Mouse (Mus musculus) CH12.LX (cell line): Measurements from ENCODE around the gene Cux1. TPM values are rescaled to one million over a fixed set of nuclear protein-coding genes. Genes with fewer than 3 reads are reported as not detected.

ENCODE experiments used
- DNase-seq: peaks from one replicate; pipeline ENCODE4 v3.0.0-alpha.2; 2013; ENCODE audit errors: extremely low read depth
- H3K27ac ChIP-seq: 2 replicates; pipeline ENCODE4 v1.5.1; 2012; ENCODE audit warnings: low read depth, mild to moderate bottlenecking, control low read depth, moderate library complexity; ENCODE audit not compliant: insufficient read depth
- H3K27me3 ChIP-seq: replicated peaks from 2 replicates; pipeline ENCODE3; 2012; ENCODE audit warnings: inconsistent platforms
- H3K36me3 ChIP-seq, 2 experiments: replicated peaks in 1 of 2; 2 replicates each; pipeline versions ENCODE3 to v1.6.1; 2012; ENCODE audit warnings: inconsistent platforms in 1 of 2, low read length in 1 of 2, mild to moderate bottlenecking in 1 of 2, mixed read lengths in 1 of 2, moderate library complexity in 1 of 2; ENCODE audit not compliant: control insufficient read depth in 1 of 2, insufficient read depth in 1 of 2
- H3K4me1 ChIP-seq, 2 experiments: 2 replicates each; pipeline ENCODE4 v1.6.1; 2012; ENCODE audit warnings: inconsistent platforms in 1 of 2, moderate library complexity in 1 of 2; ENCODE audit not compliant: insufficient read depth in 2 of 2, control insufficient read depth in 1 of 2
- H3K4me2 ChIP-seq: 2 replicates; pipeline ENCODE4 v1.6.1; 2012; ENCODE audit warnings: low read depth, mild to moderate bottlenecking, control low read depth; ENCODE audit not compliant: poor library complexity, insufficient read depth, severe bottlenecking
- H3K4me3 ChIP-seq, 3 experiments: fragments of 150-350 bp in 1 of 3; sonication (generic) in 1 of 3; replicated peaks in 1 of 3; 2 replicates each; pipeline versions ENCODE3 to v1.5.1; 2011 to 2012; ENCODE audit warnings: low read depth in 2 of 3, low read length in 2 of 3, mild to moderate bottlenecking in 2 of 3, moderate library complexity in 2 of 3, control low read depth in 1 of 3, improper control_type of control experiment in 1 of 3, inconsistent platforms in 1 of 3, mixed read lengths in 1 of 3; ENCODE audit not compliant: poor library complexity in 1 of 3
- H3K79me2 ChIP-seq: replicated peaks from 2 replicates; pipeline ENCODE4 v1.6.1; 2012; ENCODE audit warnings: mild to moderate bottlenecking, moderate library complexity; ENCODE audit not compliant: control insufficient read depth, poor library complexity, insufficient read depth, severe bottlenecking; ENCODE audit errors: extremely low read depth
- H3K9ac ChIP-seq: 2 replicates; pipeline ENCODE4 v1.6.1; 2012; ENCODE audit warnings: low read depth, mild to moderate bottlenecking, control low read depth, moderate library complexity; ENCODE audit not compliant: insufficient read depth
- H3K9me3 ChIP-seq: replicated peaks from 2 replicates; pipeline ENCODE3; 2012; ENCODE audit warnings: low read length, inconsistent platforms, mixed read lengths
- BHLHE40 ChIP-seq: IDR thresholded peaks from 2 replicates; pipeline ENCODE4 v1.6.1; 2011; ENCODE audit warnings: mild to moderate bottlenecking, low read depth, low read length, improper control_type of control experiment
- HCFC1 ChIP-seq: IDR thresholded peaks from 2 replicates; pipeline ENCODE4 v1.6.1; 2012; ENCODE audit warnings: low read depth, mild to moderate bottlenecking, inconsistent platforms, low read length, improper control_type of control experiment
- IRF4 ChIP-seq: IDR thresholded peaks from 2 replicates; pipeline ENCODE4 v1.6.1; 2014; ENCODE audit warnings: low read depth, mild to moderate bottlenecking, inconsistent platforms, low read length, improper control_type of control experiment
- JUN ChIP-seq: IDR thresholded peaks from 2 replicates; pipeline ENCODE4 v1.6.1; 2011; ENCODE audit warnings: low read depth, mild to moderate bottlenecking, low read length, improper control_type of control experiment, moderate library complexity; ENCODE audit not compliant: insufficient read depth
- JUND ChIP-seq: conservative IDR thresholded peaks from 2 replicates; pipeline ENCODE4 v1.6.1; 2011; ENCODE audit warnings: low read depth, low read length, improper control_type of control experiment
- KAT2A ChIP-seq: IDR thresholded peaks from 2 replicates; pipeline ENCODE4 v1.6.1; 2012; ENCODE audit warnings: low read length, improper control_type of control experiment, inconsistent platforms; ENCODE audit not compliant: insufficient replicate concordance
- MAX ChIP-seq: IDR thresholded peaks from 2 replicates; pipeline ENCODE4 v1.6.1; 2011; ENCODE audit warnings: low read length, improper control_type of control experiment
- MAZ ChIP-seq: IDR thresholded peaks from 2 replicates; pipeline ENCODE4 v1.6.1; 2012; ENCODE audit warnings: low read depth, mild to moderate bottlenecking, inconsistent platforms, low read length, improper control_type of control experiment, moderate library complexity
- NELFE ChIP-seq: IDR thresholded peaks from 2 replicates; pipeline ENCODE4 v1.6.1; 2011; ENCODE audit warnings: low read depth, low read length, improper control_type of control experiment
- RAD21 ChIP-seq: IDR thresholded peaks from 2 replicates; pipeline ENCODE4 v1.6.1; 2011; ENCODE audit warnings: low read depth, mild to moderate bottlenecking, low read length, improper control_type of control experiment, moderate library complexity
- RCOR1 ChIP-seq: conservative IDR thresholded peaks from 2 replicates; pipeline ENCODE4 v1.6.1; 2012; ENCODE audit warnings: low read depth, mild to moderate bottlenecking, inconsistent platforms, low read length, improper control_type of control experiment
- SIN3A ChIP-seq: IDR thresholded peaks from 2 replicates; pipeline ENCODE4 v1.6.1; 2012; ENCODE audit warnings: low read length, improper control_type of control experiment, inconsistent platforms
- SMC3 ChIP-seq: IDR thresholded peaks from 2 replicates; pipeline ENCODE4 v1.6.1; 2011; ENCODE audit warnings: low read depth, low read length, improper control_type of control experiment
- TBP ChIP-seq: conservative IDR thresholded peaks from 2 replicates; pipeline ENCODE4 v1.6.1; 2011; ENCODE audit warnings: low read depth, low read length, improper control_type of control experiment
- TCF12 ChIP-seq: IDR thresholded peaks from 2 replicates; pipeline ENCODE4 v1.6.1; 2014; ENCODE audit warnings: low read depth, mild to moderate bottlenecking, inconsistent platforms, low read length, improper control_type of control experiment
- UBTF ChIP-seq: IDR thresholded peaks from 2 replicates; pipeline ENCODE4 v1.6.1; 2012; ENCODE audit warnings: low read depth, mild to moderate bottlenecking, inconsistent platforms, low read length, improper control_type of control experiment, moderate library complexity
- USF1 ChIP-seq: IDR thresholded peaks from 2 replicates; pipeline ENCODE4 v1.6.1; 2014; ENCODE audit warnings: low read depth, mild to moderate bottlenecking, inconsistent platforms, low read length, improper control_type of control experiment
- ZC3H11A ChIP-seq: IDR thresholded peaks from 2 replicates; pipeline ENCODE4 v1.6.1; 2012; ENCODE audit warnings: low read depth, mild to moderate bottlenecking, inconsistent platforms, low read length, improper control_type of control experiment
- ZNF384 ChIP-seq: IDR thresholded peaks from 2 replicates; pipeline ENCODE4 v1.6.1; 2012; ENCODE audit warnings: low read depth, low read length, improper control_type of control experiment, inconsistent platforms
- dilution Hi-C: fragments of 300-500 bp; cut with MboI; formaldehyde crosslinking; loops from 2 replicates; pipeline ENCODE4 v1.14.3; 2020; ENCODE audit warnings: low sequenced_read_pairs; ENCODE audit not compliant: extremely low pct_unique_long_range_greater_than_20kb, extremely low pct_ligation_motif_present
- in situ Hi-C: fragments of 300-500 bp; cut with MboI; formaldehyde crosslinking; loops from 3 replicates; pipeline ENCODE4 v1.14.3; 2019; ENCODE audit warnings: low sequenced_read_pairs, low pct_ligation_motif_present, low pct_unique_long_range_greater_than_20kb, mixed read lengths
- polyA plus RNA-seq: library from polyadenylated mRNA; unstranded; fragments of >175 nt; gene quantifications from 2 replicates; pipeline ENCODE4 v1.2.1, GENCODE M21; 2012; ENCODE audit warnings: low read depth; ENCODE audit not compliant: insufficient read length
- total RNA-seq, 2 experiments: library from RNA; depleted of rRNA; stranded (reverse); fragments of 300-350 nt in 1 of 2; fragments of >200 nt in 1 of 2; gene quantifications; 2 replicates each; pipeline ENCODE4 v1.2.3; 2012 to 2014

The Cux1 gene
- total and polyA plus RNA-seq, 3 experiments, result 12.4 to 21.9 (median 19.6) TPM

- peaks cover 4 to 31% of the 10 kb centered on the region in 2 experiments; a peak in 3 of 4 replicates for H3K4me1 ChIP-seq
- in situ Hi-C loops, result no loop called here
- no peak overlapping the region for H3K27ac ChIP-seq
- no peaks in the 10 kb centered on the region for H3K27me3 ChIP-seq
- no peak for DNase-seq
- no peaks in the 10 kb centered on the region for H3K36me3 ChIP-seq
- no peaks in the 10 kb centered on the region for H3K9me3 ChIP-seq
- TF ChIP-seq ZNF384 (no peak), SIN3A (no peak), SMC3 (no peak), HCFC1 (no peak), JUND (no peak), MAZ (no peak), TBP (no peak), JUN (no peak), IRF4 (no peak)
- dilution Hi-C loops, result no loop called here
- H3K79me2 ChIP-seq, result peaks cover 25% of the 10 kb centered on the region
- H3K4me2 ChIP-seq, result no peak overlapping the region
- no peak overlapping the region for H3K9ac ChIP-seq
- no peak overlapping the region for H3K4me3 ChIP-seq
Observed at GRCm38 (mm10) chr5:136548776-136549175, 18.5 kb downstream of the Cux1 start.

DNA sequence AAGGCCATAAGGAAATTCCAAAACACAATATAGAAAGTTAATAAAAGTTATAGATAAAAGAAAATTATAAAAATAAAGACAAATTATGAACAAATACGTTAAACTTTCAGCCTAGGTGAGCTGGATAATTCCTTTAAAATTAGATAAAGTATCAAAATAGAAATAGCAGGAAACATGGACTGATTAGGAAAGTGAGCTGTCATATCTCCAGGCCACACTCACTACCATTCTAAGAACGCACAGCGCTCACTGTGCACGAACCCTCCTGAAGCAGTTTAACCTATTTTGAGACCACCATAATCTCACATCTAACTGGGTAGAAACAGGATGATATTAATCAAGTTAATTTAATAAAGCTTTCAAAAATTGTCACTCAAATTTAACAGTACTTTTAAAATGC, 22.2 kb downstream of the Cux1 start:
- TF ChIP-seq MAX (no peak), NELFE (no peak), TCF12 (no peak), RAD21 (no peak), BHLHE40 (no peak), UBTF (no peak), RCOR1 (no peak), USF1 (no peak), KAT2A (no peak), ZC3H11A (no peak)
- Histone ChIP-seq H3K36me3 (peaks cover 0 to 1% of the 10 kb centered on the region in 2 experiments), H3K79me2 (peaks cover 24% of the 10 kb centered on the region), H3K4me1 (peaks cover 0 to 5% of the 10 kb centered on the region in 2 experiments; a peak in 2 of 4 replicates), H3K9ac (no peak overlapping the region), H3K4me2 (no peak overlapping the region), H3K27ac (no peak overlapping the region), H3K9me3 (no peaks in the 10 kb centered on the region), H3K27me3 (no peaks in the 10 kb centered on the region), H3K4me3 (no peak overlapping the region)
- dilution Hi-C loops (no loop called here), in situ Hi-C loops (no loop called here)
- no peak for DNase-seq
